Mouse (Mus musculus) layer of hippocampus, postnatal 36 days (tissue): ENCODE data around the gene Ehd1. TPM values are rescaled to one million over a fixed set of nuclear protein-coding genes. Genes with fewer than 3 reads are reported as not detected.
"Not testable (repeated sequence)": the region's sequence is repeated elsewhere in the genome, so short reads cannot be mapped to it uniquely, and the experiment has no call there.

Experiments used
- DNase-seq, 2 experiments: peaks; one replicate each; pipeline ENCODE4 v3.0.0; 2022
- total RNA-seq, 2 experiments: library from RNA; stranded (reverse); gene quantifications; 2 replicates each; pipeline ENCODE4 v1.2.3; 2021

The Ehd1 gene
- total RNA-seq, 2 experiments from 2014 or later = 72.8 to 82.2 TPM

DNA sequence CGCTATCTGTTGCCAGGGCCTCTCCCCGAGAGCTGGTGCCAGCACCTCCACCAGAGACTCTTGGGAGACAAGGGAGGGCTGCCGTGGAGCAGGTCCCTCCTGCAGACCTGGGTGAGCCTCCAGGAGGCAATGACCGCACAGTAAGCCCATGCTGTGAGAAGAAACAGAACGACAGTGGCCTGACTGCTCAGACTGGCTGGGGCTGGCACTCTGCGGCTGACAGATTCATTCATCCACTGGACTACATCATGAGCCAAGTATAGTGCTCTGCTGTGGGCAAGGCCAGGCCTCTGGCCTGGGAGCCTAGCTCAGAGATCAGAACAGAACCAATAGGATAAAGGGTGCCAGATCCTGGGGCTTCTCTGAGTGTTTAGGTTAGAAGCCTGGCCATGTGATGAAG lies 27.3 kb downstream of the Ehd1 start:
- DNase-seq = no peak

DNA sequence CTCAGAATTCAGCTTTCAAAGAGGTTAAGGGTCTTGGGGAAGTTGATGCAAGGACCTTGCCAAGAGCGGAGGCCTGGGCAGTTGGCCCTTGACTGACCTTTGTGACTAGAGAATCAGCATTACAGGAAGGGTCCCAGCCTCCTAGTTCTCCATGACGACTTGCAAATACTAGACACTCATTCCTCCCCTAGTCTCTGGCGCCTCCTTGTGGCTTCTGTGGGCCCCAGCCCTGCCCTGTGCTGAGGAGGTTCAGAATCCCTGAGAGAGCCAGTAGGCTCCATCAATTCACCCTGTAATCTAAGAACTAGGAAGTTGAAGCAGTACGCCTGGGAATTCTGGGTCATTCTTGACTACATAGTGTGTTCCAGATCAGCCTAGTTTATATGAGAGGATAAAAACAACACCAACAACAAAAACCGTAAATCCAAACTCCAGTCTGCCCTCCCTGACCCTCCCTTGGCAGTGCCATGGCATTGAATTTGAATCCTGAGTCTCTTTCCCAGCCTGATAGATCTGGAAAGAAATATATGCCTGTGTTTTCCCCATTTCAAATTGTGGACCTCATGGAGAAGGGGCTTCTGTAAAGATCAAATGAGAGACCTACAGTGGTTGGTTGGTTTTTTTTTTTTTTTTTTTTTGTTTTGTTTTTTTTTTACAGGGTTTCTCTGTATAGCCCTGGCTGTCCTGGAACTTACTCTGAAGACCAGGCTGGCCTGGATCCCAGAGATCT lies 28.4 kb downstream of the Ehd1 start:
- peak; percentile 87 to 88 for DNase-seq

DNA sequence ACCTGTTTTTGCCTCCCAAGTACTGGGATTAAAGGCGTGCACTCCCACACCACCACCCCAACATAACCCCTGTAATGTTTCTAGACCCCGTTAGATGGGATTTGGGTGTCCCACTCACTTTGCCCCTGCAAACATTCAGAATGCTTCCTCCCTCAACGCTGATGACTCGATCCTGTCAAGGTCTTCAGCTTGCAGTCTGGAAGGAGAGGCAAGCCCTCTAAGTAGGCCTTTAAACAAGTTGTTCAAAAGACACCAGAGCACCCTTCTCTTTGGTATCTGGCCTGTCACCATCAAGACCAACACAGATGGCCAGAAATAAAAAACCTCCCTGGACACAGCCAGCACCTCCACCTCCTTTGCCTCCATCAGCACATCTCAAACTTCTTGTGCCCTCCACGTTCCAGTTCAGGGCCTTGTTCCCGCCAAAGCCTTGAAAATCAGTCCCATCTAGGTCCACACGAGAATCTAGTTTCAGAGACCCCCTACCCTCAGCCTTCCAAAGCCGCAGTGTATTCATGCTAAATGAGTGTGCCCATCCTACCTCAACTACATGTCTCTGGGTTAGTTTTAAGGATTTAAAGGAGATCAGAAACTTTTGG lies 29.1 kb downstream of the Ehd1 start:
- no peak for DNase-seq

DNA sequence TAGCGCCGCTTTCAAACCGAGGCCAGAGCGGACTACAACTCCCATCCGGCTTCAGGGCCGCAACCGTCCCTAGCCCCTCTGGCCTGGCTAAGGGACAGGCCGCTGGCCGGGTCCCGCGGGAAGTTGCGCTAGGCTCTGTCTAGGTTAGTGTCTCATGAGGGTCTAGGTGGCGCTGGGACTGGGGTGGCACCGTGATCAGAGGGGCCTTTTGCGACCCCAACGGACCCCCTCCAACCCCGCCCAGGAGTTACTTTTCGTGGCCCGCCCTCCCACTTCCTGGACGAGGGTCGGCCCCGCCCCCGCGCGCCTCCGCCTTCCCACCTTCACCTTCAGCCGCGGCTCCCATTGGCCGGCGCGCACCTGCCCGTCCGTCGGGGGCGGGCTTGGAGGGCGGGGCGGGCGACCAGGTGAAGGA lies 29.6 kb downstream of the Ehd1 start, which contains the start of gene Cdc42bpg:
Cdc42bpg (plus strand) TSS at position 320 of the 415 bp plus-strand sequence.
- no peak for DNase-seq

DNA sequence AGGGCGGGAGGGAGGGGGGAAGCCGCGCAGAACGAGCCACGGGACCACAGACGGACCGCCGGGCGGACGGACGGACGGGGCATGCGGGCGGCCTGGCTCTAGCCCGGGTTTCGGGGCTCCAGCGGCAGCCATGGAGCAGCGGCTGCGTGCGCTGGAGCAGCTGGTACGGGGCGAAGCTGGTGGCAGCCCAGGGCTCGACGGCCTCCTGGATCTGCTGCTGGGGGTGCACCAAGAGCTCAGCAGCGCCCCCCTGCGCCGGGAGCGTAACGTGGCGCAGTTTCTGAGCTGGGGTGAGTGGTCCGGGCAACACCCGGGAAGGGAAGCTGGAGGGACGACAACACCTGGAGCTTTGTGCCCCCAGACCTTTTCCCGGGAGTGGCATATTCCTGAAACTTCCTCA lies 30.1 kb downstream of the Ehd1 start:
- DNase-seq = no peak

DNA sequence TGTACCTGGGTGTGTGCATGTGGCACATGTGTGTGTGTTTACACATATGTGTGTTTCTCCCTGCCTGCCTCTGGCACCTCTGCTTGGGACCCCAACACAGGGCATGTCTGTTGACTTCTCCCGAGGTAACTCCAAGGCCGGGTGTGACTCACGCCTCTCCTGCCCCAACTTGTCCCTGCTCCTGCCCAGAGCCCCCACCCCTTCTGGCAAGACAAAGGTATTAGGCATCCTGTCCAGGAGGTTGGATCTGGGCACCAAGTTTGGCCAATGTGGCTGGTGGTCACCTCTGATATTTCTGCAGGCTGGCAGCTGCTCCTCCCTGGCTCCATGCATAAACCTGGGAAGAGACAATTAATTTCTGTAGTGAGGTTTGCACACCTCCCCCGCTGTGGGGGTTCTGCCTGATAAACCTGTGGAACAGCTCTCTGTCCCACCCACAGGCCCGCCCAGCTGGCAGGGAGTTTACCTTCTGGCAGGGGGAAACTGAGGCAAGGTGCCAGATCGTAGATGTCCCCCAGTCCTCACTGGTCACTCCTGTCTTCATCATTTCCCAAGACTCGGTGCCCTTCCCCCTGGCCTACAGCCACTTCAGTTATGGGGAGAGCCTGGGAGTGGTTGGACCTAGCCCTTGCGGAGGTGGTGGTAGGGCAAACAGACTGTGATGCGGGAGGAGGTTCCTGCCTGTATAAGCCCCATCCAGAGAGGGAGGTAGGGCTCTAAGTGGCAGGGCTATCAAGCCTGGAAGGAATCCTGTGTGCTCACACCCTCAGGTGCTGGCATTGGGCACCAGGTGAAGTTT lies 31.4 kb downstream of the Ehd1 start:
- no peak for DNase-seq

DNA sequence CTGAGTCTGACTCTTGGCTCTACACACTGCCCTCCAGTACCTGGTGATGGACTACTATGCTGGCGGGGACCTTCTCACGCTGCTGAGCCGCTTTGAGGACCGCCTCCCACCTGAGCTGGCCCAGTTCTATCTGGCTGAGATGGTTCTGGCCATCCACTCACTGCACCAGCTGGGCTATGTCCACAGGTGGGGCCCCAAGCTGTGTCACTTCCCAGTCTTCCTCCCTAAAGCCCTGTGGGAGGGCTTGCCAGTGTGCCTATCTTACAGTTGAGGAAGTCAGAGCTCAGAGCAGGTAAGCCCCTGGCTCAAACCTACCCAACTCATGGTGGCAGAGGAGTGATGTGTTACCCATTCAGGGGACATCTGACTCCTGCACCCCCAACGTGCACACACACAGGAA lies 33.7 kb downstream of the Ehd1 start:
- DNase-seq = no peak

DNA sequence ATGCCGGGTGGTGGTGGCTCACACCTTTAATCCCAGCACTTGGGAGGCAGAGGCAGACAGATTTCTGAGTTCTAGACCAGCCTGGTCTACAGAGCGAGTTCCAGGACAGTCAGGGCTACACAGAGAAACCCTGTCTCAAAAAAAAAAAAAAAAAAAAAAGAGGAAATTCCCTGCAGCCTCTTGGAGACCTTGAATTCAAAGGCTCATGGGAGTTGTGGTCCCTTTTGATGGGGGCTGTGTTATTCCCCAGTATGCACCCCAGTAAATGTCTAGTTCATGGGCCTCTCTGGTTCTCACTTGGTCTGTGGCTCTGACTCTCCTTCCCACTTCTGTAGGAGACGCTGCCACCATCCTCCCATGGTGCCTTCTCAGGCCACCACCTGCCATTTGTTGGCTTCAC lies 35.3 kb downstream of the Ehd1 start:
- DNase-seq = not testable (repeated sequence)

DNA sequence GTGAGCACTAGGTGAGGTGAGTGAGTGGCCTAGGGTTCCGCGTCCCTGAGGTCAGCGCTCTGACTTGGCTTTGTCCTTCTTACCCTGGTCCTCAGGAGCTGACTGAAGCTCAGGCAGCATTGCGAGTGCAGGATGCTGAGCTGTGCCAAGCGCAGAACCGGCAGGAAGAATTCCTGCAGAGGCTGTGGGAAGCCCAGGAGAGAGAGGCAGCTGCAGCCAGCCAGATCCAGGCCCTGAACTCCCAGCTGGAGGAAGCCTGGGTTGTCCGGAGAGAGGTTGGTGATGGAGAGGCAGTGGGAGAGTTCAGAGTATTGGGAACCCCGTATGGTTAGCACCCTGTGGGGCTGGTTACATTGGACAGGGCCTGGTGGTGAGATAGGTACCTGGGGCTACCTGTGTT lies 37.3 kb downstream of the Ehd1 start:
- DNase-seq = no peak

DNA sequence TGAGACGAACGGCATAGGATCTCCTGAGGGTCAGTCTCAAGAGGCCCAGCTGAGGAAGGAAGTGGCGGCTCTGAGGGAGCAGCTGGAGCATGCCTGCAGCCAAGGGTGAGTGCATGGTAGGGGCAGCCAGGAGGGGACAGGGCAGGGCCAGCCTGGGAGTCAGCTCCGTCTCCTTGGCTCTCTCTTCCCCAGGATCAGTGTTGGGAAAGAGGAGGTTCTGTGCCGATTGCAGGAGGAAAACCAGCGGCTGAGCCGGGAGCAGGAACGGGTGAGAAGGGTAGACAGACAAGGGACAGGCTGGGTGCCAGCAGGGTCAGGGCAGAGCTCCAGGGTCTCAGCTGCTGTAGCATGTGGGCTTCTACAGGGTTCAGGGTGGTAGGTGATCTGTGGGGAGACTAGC lies 38.0 kb downstream of the Ehd1 start:
- DNase-seq = no peak

DNA sequence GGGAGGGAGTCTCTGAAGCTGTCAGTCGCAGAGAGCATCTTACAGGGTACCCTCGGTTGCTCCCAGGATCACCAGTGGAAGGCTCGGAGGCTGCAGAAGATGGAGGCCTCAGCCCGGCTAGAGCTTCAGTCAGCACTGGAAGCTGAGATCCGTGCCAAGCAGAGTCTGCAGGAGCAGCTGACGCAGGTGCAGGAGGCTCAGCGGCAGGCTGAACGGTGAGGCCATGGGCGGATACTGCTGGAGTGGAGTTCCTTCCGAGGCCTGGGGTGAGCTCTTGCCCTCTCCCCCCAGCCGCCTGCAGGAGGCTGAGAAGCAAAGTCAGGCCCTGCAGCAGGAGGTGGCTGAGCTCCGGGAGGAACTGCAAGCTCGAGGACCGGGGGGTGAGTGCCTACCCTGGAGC lies 39.0 kb downstream of the Ehd1 start:
- DNase-seq = no peak

DNA sequence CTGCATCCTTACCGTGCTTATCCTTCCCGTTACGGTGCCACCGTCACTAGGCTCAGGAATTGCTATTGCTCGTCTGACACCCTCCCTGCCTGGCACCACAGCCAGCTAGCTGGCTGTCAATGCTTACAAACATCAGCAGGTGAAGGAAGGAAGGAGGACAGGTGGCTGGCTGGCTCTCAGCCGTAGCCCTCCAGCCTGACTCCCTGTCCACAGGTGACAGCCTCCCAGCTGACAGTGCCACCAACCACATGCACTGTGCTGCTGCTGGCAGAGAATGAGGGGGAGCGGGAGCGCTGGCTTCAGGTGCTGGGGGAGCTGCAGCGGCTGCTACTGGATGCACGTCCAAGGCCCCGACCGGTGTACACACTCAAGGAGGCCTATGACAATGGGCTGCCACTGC lies 41.6 kb downstream of the Ehd1 start:
- no peak for DNase-seq

DNA sequence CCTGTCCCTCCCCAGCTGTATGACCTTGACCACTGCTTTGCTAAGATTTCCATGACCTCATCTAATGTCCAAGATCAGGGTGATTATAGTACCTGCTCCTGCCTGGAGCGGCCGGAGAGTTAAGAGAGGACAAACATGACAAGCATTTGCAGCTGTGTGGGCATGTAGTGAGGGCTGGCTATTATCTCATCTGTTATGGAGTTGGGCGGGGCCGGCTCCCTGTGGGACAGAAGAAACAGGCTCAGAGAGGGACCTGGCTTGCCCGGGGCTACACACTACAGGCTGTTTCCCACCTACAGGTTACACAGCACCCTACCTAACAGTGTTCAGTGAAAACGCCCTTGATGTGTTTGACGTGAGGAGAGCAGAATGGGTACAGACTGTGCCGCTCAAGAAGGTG lies 44.8 kb downstream of the Ehd1 start:
- DNase-seq = no peak

DNA sequence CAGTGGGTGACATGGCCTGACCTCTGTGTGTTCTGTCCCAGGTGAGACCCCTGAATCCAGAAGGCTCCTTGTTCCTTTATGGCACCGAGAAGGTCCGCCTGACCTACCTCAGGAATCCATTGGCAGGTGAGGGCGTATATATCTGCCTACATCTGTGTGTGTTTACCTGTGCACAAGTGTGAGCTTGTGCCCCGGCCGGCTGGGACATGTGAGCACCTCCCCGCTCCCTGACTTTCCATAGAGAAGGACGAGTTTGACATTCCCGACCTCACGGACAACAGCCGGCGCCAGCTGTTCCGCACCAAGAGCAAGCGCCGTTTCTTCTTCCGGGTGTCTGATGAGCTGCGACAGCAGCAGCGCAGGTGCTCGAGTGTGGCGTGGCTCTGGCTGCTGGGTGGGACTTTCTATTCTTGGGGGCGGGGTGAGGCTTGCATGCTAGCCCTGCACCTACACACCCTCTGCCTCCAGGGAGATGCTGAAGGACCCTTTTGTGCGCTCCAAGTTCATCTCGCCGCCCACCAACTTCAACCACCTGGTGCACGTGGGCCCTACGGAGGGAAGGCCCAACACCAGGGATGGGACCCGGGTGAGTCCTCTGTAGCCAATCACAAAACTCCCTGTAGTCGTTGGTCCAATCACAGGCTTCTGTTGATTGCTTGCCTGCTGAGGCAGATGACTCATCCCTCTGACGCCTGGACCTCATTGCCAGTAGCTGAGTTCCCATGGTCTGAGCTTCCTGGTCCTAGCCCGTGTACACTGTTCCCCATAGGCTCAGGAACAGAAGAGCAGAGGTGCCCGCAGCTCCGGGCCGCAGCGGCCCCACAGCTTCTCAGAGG lies 45.5 kb downstream of the Ehd1 start:
- DNase-seq = no peak

DNA sequence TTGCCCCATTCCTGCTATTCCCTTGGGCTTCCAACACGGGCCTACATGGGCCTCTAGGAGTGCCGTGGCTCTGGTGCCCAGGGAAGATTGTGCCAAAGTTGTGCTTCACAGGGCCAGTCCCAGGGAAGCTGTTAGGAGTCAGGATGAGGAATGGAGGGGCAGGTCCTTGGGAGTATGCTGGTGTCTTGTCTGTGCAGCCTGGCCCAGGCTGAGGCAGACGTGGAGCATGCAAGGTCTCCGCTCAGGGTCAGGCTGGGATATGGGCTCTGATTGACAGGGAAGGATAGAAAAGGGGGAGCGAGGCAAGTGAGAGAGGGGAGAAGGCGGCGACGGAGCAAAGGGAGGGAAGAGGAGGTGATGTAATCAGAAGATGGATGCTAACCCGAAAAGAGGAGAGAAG lies 48.2 kb downstream of the Ehd1 start:
- no peak for DNase-seq

DNA sequence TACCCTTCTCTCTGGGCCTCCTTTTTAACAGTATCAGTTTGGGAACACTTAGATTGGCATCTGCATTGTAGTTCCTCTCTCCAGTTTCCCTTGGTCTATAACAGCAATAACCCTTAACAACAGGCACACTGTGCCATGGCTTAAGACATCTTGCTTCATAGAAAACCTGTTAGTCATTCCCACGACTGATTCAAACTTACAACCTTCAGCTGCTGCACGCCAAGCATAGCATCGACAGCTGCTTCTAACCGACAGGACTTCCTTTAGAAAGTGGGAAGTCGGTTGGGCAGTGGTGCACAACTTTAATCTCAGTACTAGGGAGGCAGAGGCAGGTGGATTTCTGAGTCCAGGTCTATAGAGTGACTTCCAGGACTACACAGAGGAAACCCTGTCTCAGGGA lies 54.7 kb downstream of the Ehd1 start:
- no peak for DNase-seq

DNA sequence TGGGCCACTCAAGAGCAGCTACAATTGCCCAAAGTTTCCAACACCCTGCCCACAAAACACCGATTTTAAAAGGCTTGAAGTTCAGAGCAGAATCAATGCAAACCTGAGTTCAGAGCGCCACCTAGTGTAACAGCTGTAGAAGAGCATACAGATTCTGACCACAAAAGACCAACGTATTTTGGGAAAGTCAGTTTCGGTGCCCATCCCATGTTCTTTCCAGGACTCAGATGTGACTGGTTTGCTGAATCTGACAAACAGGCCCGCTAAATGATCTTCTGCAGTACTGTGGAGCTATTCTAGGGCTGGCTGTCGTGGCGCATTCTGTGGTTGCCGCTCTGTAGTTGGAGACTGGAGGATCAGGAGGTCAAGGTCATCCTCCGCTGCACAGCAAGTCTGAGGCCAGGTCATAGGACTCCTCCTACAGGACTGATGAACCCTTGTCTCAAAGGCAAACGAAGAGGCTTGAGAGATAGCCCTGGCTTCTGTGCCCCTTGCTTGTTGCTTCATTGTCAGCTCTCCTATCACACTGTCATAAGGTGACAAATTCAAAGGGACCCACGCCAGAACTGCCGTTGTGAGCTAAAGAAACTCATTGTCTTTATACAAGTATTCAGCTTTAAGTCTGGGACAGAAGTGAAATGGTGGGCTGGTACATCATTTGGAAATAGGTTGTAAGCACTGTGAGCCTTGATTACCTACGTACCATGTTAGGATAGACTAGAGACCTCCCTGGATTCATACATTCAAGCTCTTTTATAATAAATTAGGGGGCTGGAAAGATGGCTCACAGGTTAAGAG lies 55.4 kb downstream of the Ehd1 start:
- DNase-seq = peak in 1 of 2 experiments; percentile 61

DNA sequence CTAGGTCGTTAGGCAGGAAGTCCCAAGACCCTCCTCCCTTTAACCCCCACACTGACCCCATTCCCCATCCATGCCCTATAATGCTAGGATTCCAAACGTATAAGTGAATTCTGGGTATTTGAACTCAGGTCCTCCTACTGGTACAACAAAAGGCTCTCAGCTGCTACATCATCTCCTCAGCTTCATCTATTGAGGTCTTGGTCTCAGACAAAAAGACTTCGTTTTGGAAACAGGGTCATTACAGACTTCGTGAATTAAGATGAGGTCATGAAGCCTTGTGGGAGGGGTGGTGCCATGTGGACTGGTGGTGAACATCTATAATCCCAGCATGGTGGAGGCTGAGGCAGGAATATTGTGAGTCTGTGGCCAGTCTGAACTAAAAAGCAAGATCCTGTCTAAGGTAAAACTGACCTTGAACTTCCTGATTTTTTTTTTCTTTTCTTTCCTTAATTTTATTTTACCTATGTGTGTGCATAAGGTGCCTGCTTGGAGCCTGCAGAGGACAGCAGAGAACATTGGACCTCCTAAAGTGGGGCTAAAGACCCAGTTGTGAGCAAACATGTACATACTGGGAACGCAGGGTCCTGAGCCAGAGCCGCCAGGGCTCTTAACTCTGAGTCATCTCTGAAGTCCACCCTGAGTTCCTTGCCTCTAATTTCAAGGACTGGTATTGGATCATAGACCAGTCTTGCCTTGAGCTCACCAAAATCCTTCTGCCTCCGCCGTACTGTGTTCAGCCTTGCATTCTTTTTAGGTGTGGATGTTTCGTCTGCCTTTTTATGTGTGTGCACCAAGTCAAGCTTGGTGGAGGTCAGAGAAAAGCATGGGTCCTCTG lies 57.5 kb downstream of the Ehd1 start:
- no peak for DNase-seq

DNA sequence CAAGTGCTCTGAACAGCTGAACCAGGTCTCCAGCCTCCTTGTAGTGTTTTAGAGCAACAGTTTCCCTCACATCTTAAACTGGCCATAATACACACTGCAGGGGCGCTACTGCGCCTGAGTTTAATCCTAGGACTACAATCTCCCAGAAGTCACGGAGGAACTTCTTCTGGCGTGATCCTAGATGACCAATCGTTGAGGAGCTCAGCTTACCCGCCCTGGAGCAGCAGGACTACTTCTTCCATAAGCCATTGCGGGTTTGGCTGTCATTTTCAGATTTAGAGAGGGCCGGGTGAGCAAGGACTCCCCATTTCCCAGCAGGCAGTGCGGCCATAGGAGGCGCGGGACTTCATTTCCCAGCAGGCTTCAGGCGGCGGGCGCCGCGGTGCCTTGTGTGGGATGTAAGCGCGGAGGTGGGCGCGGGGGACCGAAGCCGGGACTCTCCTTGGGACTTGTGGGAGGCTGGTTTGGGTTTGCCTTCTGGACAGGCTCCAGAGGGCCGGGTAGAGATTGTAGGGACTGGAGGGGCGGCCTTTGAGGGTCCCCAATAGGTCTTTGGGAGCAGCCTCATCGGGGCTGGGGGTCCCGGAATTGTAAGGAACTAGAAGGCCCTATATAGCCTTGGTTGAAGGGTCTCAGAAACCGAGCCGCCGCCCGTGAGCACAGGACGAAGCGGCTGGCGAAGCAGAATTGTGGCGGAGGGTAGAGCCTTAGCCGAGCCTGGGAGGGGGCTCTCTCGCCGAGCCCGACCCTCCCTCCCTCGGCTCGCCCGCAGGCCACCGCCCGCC lies 58.3 kb downstream of the Ehd1 start, which contains the start of gene Men1:
Men1 (plus strand) TSS at position 307 of the 785 bp plus-strand sequence.
- DNase-seq = peak; percentile 95 to 96

DNA sequence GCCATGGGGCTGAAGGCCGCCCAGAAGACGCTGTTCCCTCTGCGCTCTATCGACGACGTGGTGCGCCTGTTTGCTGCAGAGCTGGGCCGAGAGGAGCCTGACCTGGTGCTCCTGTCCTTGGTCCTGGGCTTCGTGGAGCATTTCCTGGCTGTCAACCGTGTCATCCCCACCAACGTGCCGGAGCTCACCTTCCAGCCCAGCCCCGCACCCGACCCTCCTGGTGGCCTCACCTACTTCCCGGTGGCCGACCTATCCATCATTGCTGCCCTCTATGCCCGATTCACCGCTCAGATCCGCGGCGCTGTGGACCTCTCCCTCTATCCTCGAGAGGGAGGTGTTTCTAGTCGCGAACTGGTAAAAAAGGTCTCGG lies 58.9 kb downstream of the Ehd1 start:
- DNase-seq = no peak
